30 mouse cellular contexts compared by ENCODE assay signal in genomic region chr13:56354630-56355029, GRCm38 (mm10). TPM values are rescaled to one million over a fixed set of nuclear protein-coding genes. Genes with fewer than 3 reads are reported as not detected.
"Had no signal": no experiment of that assay in that cellular context is flagged by ENCODE, and none has a peak within 500 bp of the region (broad histone marks: within the 10 kb centered on the region; RNA-seq: fewer than 3 reads in every experiment).

No protein-coding gene starts in this region.

- H3K4me1 ChIP-seq: forebrain, embryonic 12.5 days; forebrain, embryonic 13.5 days had no signal

- DNase-seq: cerebellum, adult 2 months; cerebellum, adult 8-10 months; cerebellum, adult 9-10 months; cerebellum, adult 9-11 months; cerebellum, postnatal 10 days; cerebellum, postnatal 14 days; cerebellum, postnatal 25 days; cerebellum, postnatal 36 days; embryo, embryonic 11 days; forebrain, postnatal 0 days; gastrocnemius, adult 2 months; gastrocnemius, postnatal 10 days; gastrocnemius, postnatal 14 days; gastrocnemius, postnatal 25 days; gastrocnemius, postnatal 36 days; heart, adult 11 months; heart, adult 18-20 months had no signal

- H3K27me3 ChIP-seq: embryonic facial prominence, embryonic 12.5 days; embryonic facial prominence, embryonic 13.5 days; embryonic facial prominence, embryonic 15.5 days; forebrain, embryonic 13.5 days; forebrain, embryonic 15.5 days had no signal

- H3K4me2 ChIP-seq: embryonic facial prominence, embryonic 12.5 days; embryonic facial prominence, embryonic 13.5 days; embryonic facial prominence, embryonic 15.5 days; forebrain, embryonic 12.5 days; forebrain, embryonic 13.5 days; forebrain, embryonic 15.5 days had no signal

- ATAC-seq: forebrain, embryonic 13.5 days; forebrain, embryonic 14.5 days; forebrain, embryonic 15.5 days; forebrain, embryonic 16.5 days; forebrain, postnatal 0 days had no signal

- H3K4me3 ChIP-seq: embryonic facial prominence, embryonic 10.5 days; embryonic facial prominence, embryonic 12.5 days; embryonic facial prominence, embryonic 13.5 days; embryonic facial prominence, embryonic 15.5 days; erythroblast, embryonic 14.5 days; forebrain, embryonic 10.5 days; forebrain, embryonic 12.5 days; forebrain, embryonic 13.5 days; forebrain, embryonic 15.5 days; gastrocnemius, adult 2 months had no signal

- H3K9me3 ChIP-seq: embryonic facial prominence, embryonic 10.5 days; embryonic facial prominence, embryonic 12.5 days; embryonic facial prominence, embryonic 13.5 days; embryonic facial prominence, embryonic 15.5 days; forebrain, embryonic 10.5 days; forebrain, embryonic 12.5 days; forebrain, embryonic 13.5 days; forebrain, embryonic 15.5 days had no signal

- H3K9ac ChIP-seq: embryonic facial prominence, embryonic 12.5 days; embryonic facial prominence, embryonic 13.5 days; embryonic facial prominence, embryonic 15.5 days; forebrain, embryonic 12.5 days; forebrain, embryonic 13.5 days; forebrain, embryonic 15.5 days; forebrain, postnatal 0 days had no signal

- H3K36me3 ChIP-seq: embryonic facial prominence, embryonic 10.5 days; embryonic facial prominence, embryonic 12.5 days; embryonic facial prominence, embryonic 13.5 days; embryonic facial prominence, embryonic 15.5 days; forebrain, embryonic 10.5 days; forebrain, embryonic 12.5 days; forebrain, embryonic 15.5 days had no signal

- H3K27ac ChIP-seq: embryonic facial prominence, embryonic 10.5 days; embryonic facial prominence, embryonic 12.5 days; embryonic facial prominence, embryonic 13.5 days; embryonic facial prominence, embryonic 15.5 days; forebrain, embryonic 10.5 days; forebrain, embryonic 12.5 days; forebrain, embryonic 13.5 days; forebrain, embryonic 15.5 days; gastrocnemius, adult 2 months had no signal

RNA-seq across cellular contexts. Expression of gene Cxcl14, which starts 58.3 kb away (rescaled TPM):
- total RNA-seq: common myeloid progenitor, adult 5-6 weeks; granulocyte monocyte progenitor cell, adult 5-6 weeks had no signal
- polyA plus RNA-seq: erythroblast, embryonic 14.5 days had no signal
